20 mouse cellular contexts compared by ENCODE assay signal in genomic region chr2:144646360-144646759, GRCm38 (mm10).
"Had no signal": no experiment of that assay in that cellular context is flagged by ENCODE, and none has a peak within 500 bp of the region (broad histone marks: within the 10 kb centered on the region; RNA-seq: fewer than 3 reads in every experiment).

No protein-coding gene starts in this region.

- H3K4me3 ChIP-seq: limb, embryonic 15.5 days; neural tube, embryonic 12.5 days; neural tube, embryonic 15.5 days had no signal

- H3K9me3 ChIP-seq: limb, embryonic 15.5 days; neural tube, embryonic 12.5 days; neural tube, embryonic 15.5 days had no signal

- ATAC-seq: liver, postnatal 0 days; lung, postnatal 0 days had no signal

- H3K27ac ChIP-seq: limb, embryonic 15.5 days; liver, embryonic 14.5 days; macrophage; neural tube, embryonic 12.5 days; neural tube, embryonic 15.5 days; stomach, postnatal 0 days had no signal

- H3K4me1 ChIP-seq: limb, embryonic 15.5 days; neural tube, embryonic 12.5 days; neural tube, embryonic 15.5 days had no signal

- DNase-seq: kidney, adult 18-20 months; kidney, adult 9 months; kidney, postnatal 14 days; kidney, postnatal 4 days; liver, postnatal 0 days; lung, embryonic 14.5 days; right cerebral cortex, adult 18-20 months; right cerebral cortex, postnatal 14 days; right cerebral cortex, postnatal 4 days; thymus, adult 2 months; thymus, postnatal 14 days; thymus, postnatal 4 days had no signal

- H3K4me2 ChIP-seq: limb, embryonic 15.5 days; liver, embryonic 11.5 days; lung, embryonic 14.5 days; neural tube, embryonic 12.5 days; neural tube, embryonic 15.5 days had no signal

- H3K9ac ChIP-seq: limb, embryonic 15.5 days; liver, embryonic 14.5 days; liver, postnatal 0 days; lung, embryonic 14.5 days; neural tube, embryonic 12.5 days; neural tube, embryonic 15.5 days had no signal

- H3K36me3 ChIP-seq: limb, embryonic 15.5 days; neural tube, embryonic 12.5 days; neural tube, embryonic 15.5 days had no signal

- H3K27me3 ChIP-seq: limb, embryonic 15.5 days; neural tube, embryonic 12.5 days; neural tube, embryonic 15.5 days had no signal
